Mouse (Mus musculus) layer of hippocampus, adult 2 months (tissue): ENCODE measurements at regions not wholly inside any gene's neighbourhood (a gene's known extent, or its start where the extent isn't known, plus 50 kb on each side); places are given as distances from the start of the nearest gene placed in this dataset.

Experiments used
- DNase-seq, 2 experiments: peaks; one replicate each; pipeline ENCODE4 v3.0.0; 2022; ENCODE audit warnings: low spot score in 2 of 2
- H3K27ac ChIP-seq: fragments of 200-600 bp; 2 replicates; pipeline ENCODE4 v1.8.1; 2022
- H3K4me3 ChIP-seq: fragments of 200-600 bp; 2 replicates; pipeline ENCODE4 v1.8.1; 2022; ENCODE audit warnings: mild to moderate bottlenecking
- CTCF ChIP-seq: fragments of 200-600 bp; conservative IDR thresholded peaks from 2 replicates; pipeline ENCODE4 v1.8.1; 2022; ENCODE audit warnings: antibody characterized with exemption, mild to moderate bottlenecking, moderate library complexity

DNA sequence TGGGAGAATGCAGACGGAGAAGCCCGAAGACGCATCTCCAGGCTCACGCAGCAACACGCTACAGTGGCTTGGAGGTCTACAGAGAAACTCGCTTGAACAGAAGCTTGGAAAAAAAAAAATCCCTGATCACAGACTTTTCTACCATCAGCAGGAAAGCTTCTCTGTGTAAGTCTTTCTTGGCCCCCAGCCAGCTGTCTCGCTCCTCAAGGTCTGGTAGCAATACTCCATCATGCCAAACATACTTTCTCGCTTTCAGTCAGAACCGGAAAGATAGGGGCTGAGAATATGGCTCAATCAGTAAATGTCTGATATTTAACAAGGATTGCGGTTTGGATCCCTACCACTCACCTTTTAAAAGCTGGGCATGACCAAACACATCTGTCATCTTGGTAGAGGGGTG is 126.2 kb upstream of the Slc7a11 start:
- no peak for TF ChIP-seq CTCF
- no peak overlapping the region for H3K27ac ChIP-seq
- DNase-seq, result peak; percentile 5 to 14
- no peak overlapping the region for H3K4me3 ChIP-seq

DNA sequence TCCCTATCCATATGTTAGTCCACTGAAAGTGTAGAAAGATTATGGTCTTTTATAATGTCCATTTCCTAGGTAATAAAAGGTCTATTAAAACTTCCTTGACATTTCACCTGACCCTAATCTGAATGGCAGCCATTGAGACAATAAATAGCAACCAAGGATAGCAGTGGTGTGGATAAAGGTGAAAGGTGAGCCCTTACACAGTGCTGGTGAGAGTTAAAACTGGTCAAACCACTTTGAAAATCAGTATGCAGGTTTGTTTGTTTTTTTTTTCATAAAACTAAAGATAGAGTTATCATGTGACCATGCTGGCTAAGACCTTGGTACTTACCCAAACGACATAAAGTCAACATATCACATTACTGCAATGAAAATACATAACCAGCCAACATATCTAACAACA is 110.7 kb upstream of the Slc7a11 start:
- no peak overlapping the region for H3K27ac ChIP-seq
- no peak for DNase-seq
- no peak for TF ChIP-seq CTCF
- H3K4me3 ChIP-seq, result no peak overlapping the region

DNA sequence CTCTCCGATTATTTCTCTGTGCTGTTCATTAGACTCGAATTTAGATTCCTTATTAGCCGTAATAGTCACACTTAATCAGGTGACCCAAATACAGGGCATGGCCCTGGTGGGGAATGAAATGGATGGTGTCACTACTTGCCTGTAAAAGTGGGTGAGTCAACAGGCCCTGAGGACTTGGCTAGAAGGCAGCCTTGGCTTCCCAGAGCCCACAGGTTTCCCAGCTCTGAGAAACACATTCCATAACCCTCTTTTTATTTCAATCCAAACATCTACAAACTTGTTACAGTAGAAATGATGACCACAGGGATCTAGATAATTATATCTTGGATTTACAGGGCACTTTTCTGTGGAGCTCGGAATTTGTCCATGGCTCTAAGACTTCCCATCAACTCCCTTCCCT is 105.2 kb upstream of the Slc7a11 start:
- TF ChIP-seq CTCF, result no peak
- DNase-seq, result no peak
- H3K4me3 ChIP-seq, result no peak overlapping the region
- no peak overlapping the region for H3K27ac ChIP-seq

DNA sequence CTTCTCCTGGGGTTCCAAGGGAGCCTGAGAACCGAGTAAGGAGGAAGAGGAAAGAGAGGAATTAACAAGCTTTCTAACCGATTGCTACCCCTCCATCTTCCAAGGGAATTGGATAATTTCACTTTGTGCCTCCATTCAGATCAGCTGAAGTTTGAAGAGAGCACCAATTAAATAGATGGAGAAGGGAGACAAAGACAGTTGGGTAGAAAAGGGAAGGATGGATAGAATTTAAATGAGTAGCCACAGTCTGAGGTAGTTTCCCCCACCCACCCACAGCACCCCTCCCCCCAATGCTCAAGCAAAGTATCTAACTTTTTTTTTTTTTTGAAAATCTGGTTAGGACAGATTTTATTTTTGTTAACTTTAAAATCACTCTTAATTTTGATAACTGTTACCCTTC is 87.2 kb upstream of the Slc7a11 start:
- no peak for DNase-seq
- no peak for TF ChIP-seq CTCF
- no peak overlapping the region for H3K27ac ChIP-seq
- H3K4me3 ChIP-seq, result no peak overlapping the region

DNA sequence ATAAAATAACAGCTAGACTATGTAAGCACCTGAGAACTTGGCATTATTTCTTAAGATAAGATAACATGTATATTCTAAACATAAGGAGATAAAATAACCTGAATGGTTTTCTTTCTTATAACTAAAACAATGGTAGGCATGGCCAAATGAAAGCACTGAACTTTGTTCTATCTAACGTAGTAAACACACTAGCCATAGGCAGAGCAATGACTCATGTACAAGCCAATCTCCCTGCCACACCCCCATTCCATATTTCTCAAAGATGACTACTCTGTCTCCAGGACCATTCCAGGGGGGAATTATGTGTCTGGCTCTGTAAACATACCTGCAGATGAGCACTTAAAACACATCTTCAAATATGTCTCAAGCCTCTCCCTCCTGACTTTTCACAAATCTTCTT is 80.6 kb upstream of the Slc7a11 start:
- DNase-seq, result no peak
- no peak overlapping the region for H3K27ac ChIP-seq
- no peak overlapping the region for H3K4me3 ChIP-seq
- no peak for TF ChIP-seq CTCF

DNA sequence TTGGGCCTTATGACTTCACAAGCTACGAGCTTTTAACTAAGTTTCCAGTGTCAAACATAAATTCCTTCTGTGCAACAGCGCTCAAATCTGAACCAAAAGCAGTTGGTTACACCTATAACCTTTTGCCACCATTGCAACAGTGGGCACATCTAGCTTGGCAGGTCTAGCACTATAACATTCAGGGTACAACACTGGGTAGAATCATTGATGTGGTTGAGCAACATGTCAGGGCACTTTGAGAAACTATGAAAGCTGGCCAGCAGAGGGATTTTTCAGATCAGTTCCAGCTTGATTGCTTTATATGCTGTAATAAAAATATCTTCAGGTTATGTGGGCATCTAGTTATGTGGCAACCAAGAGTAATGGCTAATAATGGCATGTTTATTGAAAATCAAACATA is 63.8 kb upstream of the Slc7a11 start:
- no peak for TF ChIP-seq CTCF
- no peak for DNase-seq
- Histone ChIP-seq H3K4me3 (no peak overlapping the region), H3K27ac (no peak overlapping the region)
